In the genomic region with DNA sequence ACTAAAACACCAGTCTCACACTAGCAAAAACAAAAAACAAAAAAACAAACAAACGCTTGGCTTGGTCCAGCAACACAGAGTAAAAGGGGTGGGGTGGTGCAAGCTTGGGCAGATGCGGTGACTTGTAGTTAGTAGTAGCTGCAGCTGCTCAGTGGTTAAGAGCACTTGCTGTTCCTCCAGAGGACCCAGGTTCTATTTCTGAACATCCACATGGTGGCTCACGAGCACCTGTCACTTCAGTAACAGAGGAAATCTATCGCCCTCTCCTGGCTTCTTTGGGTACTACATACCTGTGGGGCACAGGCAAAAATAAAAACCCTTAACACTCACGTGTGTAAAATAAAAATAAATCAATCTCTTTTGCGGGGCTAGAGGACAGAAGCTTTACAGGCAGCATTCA, we compare ENCODE assay signal across 9 mouse cellular contexts. TPM values are rescaled to one million over a fixed set of nuclear protein-coding genes. Genes with fewer than 3 reads are reported as not detected.
A peak's percentile ranks its signal among the peaks of the same experiment; 100 is the strongest.
DNase-seq lines count a peak whose midpoint lies in the region; ATAC-seq and TF ChIP-seq lines count a peak whose summit lies in the region.
"Had no signal": no experiment of that assay in that cellular context is flagged by ENCODE, and none has a peak within 500 bp of the region (broad histone marks: within the 10 kb centered on the region; RNA-seq: fewer than 3 reads in every experiment).

No protein-coding gene starts in this region.

- H3K79me2 ChIP-seq in C2C12 (ENCODE audit: control insufficient read depth, insufficient read depth), result no peaks in the 10 kb centered on the region

- no peaks in the 10 kb centered on the region for H3K27me3 ChIP-seq in C2C12 (ENCODE audit: control insufficient read depth, insufficient read depth, insufficient read length)
- H3K27me3 ChIP-seq in embryonic facial prominence, embryonic 13.5 days, result no peaks in the 10 kb centered on the region
- H3K27me3 ChIP-seq: embryonic facial prominence, embryonic 12.5 days had no signal

- peak; percentile 36 for TF ChIP-seq CTCF in C2C12 (IDR thresholded peaks at IDR 0.05; ENCODE audit: control insufficient read depth, insufficient read depth, insufficient read length)

- H3K36me3 ChIP-seq in C2C12 (ENCODE audit: control insufficient read depth, insufficient read depth), result no peaks in the 10 kb centered on the region
- H3K36me3 ChIP-seq in embryonic facial prominence, embryonic 13.5 days, result peaks cover 4% of the 10 kb centered on the region; the same call in 1 of the 2 replicates
- H3K36me3 ChIP-seq: embryonic facial prominence, embryonic 12.5 days had no signal

- H3K79me3 ChIP-seq in C2C12 (ENCODE audit: low read depth), result no peaks in the 10 kb centered on the region

- intact Hi-C loops in heart, postnatal 25 days (cut with DNase I), result loop anchor here (1.0 kb wide), 1 partner anchor 101 kb away; no protein-coding TSS in a partner anchor

- DNase-seq in heart, adult 18-20 months, result peak; percentile 29 to 73
- no peak for DNase-seq in heart, postnatal 25 days (ENCODE audit: low spot score)
- peak; percentile 59 to 62 for DNase-seq in adrenal gland, adult 18-20 months (ENCODE audit: low spot score in 2 of 2)
- DNase-seq in layer of hippocampus, adult 18-20 months (ENCODE audit: low spot score in 2 of 2), result peak; percentile 8 to 50
- peak; percentile 84 for DNase-seq in thymus, postnatal 0 days (ENCODE audit: low spot score)

- peak overlapping the region; percentile 2; the same call in 1 of the 2 replicates for H3K27ac ChIP-seq in embryonic facial prominence, embryonic 13.5 days
- H3K27ac ChIP-seq: embryonic facial prominence, embryonic 12.5 days had no signal

- H3K4me1 ChIP-seq in embryonic facial prominence, embryonic 13.5 days, result peaks cover 20% of the 10 kb centered on the region
- H3K4me1 ChIP-seq: embryonic facial prominence, embryonic 12.5 days had no signal

- H3K4me3 ChIP-seq in C2C12 (ENCODE audit: insufficient read depth, poor library complexity, severe bottlenecking), result no peak overlapping the region
- no peak overlapping the region for H3K4me3 ChIP-seq in embryonic facial prominence, embryonic 13.5 days
- H3K4me3 ChIP-seq: embryonic facial prominence, embryonic 12.5 days had no signal

- H3K4me2 ChIP-seq in embryonic facial prominence, embryonic 13.5 days, result no peak overlapping the region
- H3K4me2 ChIP-seq: embryonic facial prominence, embryonic 12.5 days had no signal

- H3K9me3 ChIP-seq in embryonic facial prominence, embryonic 13.5 days, result no peaks in the 10 kb centered on the region
- H3K9me3 ChIP-seq: embryonic facial prominence, embryonic 12.5 days had no signal

- 40% methylated on average over 6 of the region's 6 CpGs for WGBS in embryonic facial prominence, embryonic 13.5 days

- ATAC-seq in embryonic facial prominence, embryonic 13.5 days (ENCODE audit: insufficient number of reproducible peaks, insufficient read depth, low FRiP score, low TSS enrichment, low read depth), result no peak
- ATAC-seq in megakaryocyte-erythroid progenitor cell, adult 5-6 weeks (replicated peaks; ENCODE audit: low FRiP score, low TSS enrichment, poor library complexity, severe bottlenecking), result peak; percentile 59

- H3K9ac ChIP-seq in embryonic facial prominence, embryonic 13.5 days, result no peak overlapping the region
- H3K9ac ChIP-seq: embryonic facial prominence, embryonic 12.5 days had no signal

- no peak overlapping the region for H3ac ChIP-seq in C2C12 (ENCODE audit: control insufficient read depth, insufficient read length, low read depth)

TF ChIP-seq in C2C12, 6 proteins besides CTCF, POLR2A, EP300 and RAD21:
- no peak for TF ChIP-seq CEBPB (IDR thresholded peaks at IDR 0.05; ENCODE audit: low read depth)
- TF ChIP-seq USF1 (IDR thresholded peaks at IDR 0.05; ENCODE audit: low read depth), result no peak
- no peak for TF ChIP-seq FOSL1 (IDR thresholded peaks at IDR 0.05; ENCODE audit: insufficient read depth, low read length, poor library complexity, severe bottlenecking)
- peak; percentile 51 for TF ChIP-seq MYOD1 (IDR thresholded peaks at IDR 0.05; ENCODE audit: control insufficient read depth, insufficient read length, low read depth)
- no peak for TF ChIP-seq MYOG (IDR thresholded peaks at IDR 0.05; ENCODE audit: control insufficient read depth, extremely low read depth, insufficient read length)
- no peak for TF ChIP-seq MAX (IDR thresholded peaks at IDR 0.05)

RNA-seq across cellular contexts. Expression of a gene that starts 23.8 kb away (rescaled TPM):
- under 1 TPM; 0.35 to 0.93 TPM for total RNA-seq in heart, adult 18-20 months (2021)
- total RNA-seq in heart, postnatal 25 days (2021), result 1 to 10 TPM; 1.3 to 1.6 TPM
- 0.02 TPM for polyA plus RNA-seq in C2C12 (2012; fragmentation: generic; extraction: Trizol)
- under 1 TPM; 0.36 to 0.83 TPM for total RNA-seq in adrenal gland, adult 18-20 months (2021)
- 21.5 and 22.3 TPM in 2 replicates for polyA plus RNA-seq in embryonic facial prominence, embryonic 13.5 days (2015; fragmentation: Nextera tagmentation; extraction: Ambion mirVana)
- total RNA-seq in layer of hippocampus, adult 18-20 months (2021), result under 1 TPM in 1 of 2 experiments, not detected in 1; 0.25 TPM
- not detected in 2 replicates for total RNA-seq in megakaryocyte-erythroid progenitor cell, adult 5-6 weeks (2014; fragmentation: Nextera tagmentation)
- total RNA-seq in megakaryocyte-erythroid progenitor cell, adult 5-6 weeks (2017), result not detected in 2 replicates
- polyA plus RNA-seq in thymus, postnatal 0 days (2015; fragmentation: Nextera tagmentation; extraction: Ambion mirVana), result 7.7 and 8.6 TPM in 2 replicates

RNA-seq across cellular contexts. Expression of a gene that starts 34.1 kb away (rescaled TPM):
- not detected for total RNA-seq in heart, adult 18-20 months (2021)
- not detected for total RNA-seq in heart, postnatal 25 days (2021)
- not detected for polyA plus RNA-seq in C2C12 (2012; fragmentation: generic; extraction: Trizol)
- total RNA-seq in adrenal gland, adult 18-20 months (2021), result not detected
- not detected in 2 replicates for polyA plus RNA-seq in embryonic facial prominence, embryonic 13.5 days (2015; fragmentation: Nextera tagmentation; extraction: Ambion mirVana)
- not detected for total RNA-seq in layer of hippocampus, adult 18-20 months (2021)
- total RNA-seq in megakaryocyte-erythroid progenitor cell, adult 5-6 weeks (2014; fragmentation: Nextera tagmentation), result not detected in 2 replicates
- not detected in 2 replicates for total RNA-seq in megakaryocyte-erythroid progenitor cell, adult 5-6 weeks (2017)
- polyA plus RNA-seq in thymus, postnatal 0 days (2015; fragmentation: Nextera tagmentation; extraction: Ambion mirVana), result not detected in 2 replicates
- polyA plus RNA-seq: embryonic facial prominence, embryonic 12.5 days had no signal

RNA-seq across cellular contexts. Expression of a gene that starts 38.8 kb away (rescaled TPM):
- total RNA-seq in heart, adult 18-20 months (2021), result 100 to 1,000 TPM; 123 to 131 TPM
- total RNA-seq in heart, postnatal 25 days (2021), result 100 to 1,000 TPM; 108 to 113 TPM
- 107 TPM for polyA plus RNA-seq in C2C12 (2012; fragmentation: generic; extraction: Trizol)
- total RNA-seq in adrenal gland, adult 18-20 months (2021), result 100 to 1,000 TPM; 116 to 132 TPM
- 9.8 and 34.6 TPM in 2 replicates for polyA plus RNA-seq in embryonic facial prominence, embryonic 13.5 days (2015; fragmentation: Nextera tagmentation; extraction: Ambion mirVana)
- 10 to 100 TPM; 87.0 to 90.7 TPM for total RNA-seq in layer of hippocampus, adult 18-20 months (2021)
- total RNA-seq in megakaryocyte-erythroid progenitor cell, adult 5-6 weeks (2014; fragmentation: Nextera tagmentation), result 32.9 and 41.2 TPM in 2 replicates
- 12.5 and 19.6 TPM in 2 replicates for total RNA-seq in megakaryocyte-erythroid progenitor cell, adult 5-6 weeks (2017)
- polyA plus RNA-seq in thymus, postnatal 0 days (2015; fragmentation: Nextera tagmentation; extraction: Ambion mirVana), result 11.8 and 15.3 TPM in 2 replicates
